Mouse (Mus musculus): ENCODE measurements around the gene Hoxc10.

DNA sequence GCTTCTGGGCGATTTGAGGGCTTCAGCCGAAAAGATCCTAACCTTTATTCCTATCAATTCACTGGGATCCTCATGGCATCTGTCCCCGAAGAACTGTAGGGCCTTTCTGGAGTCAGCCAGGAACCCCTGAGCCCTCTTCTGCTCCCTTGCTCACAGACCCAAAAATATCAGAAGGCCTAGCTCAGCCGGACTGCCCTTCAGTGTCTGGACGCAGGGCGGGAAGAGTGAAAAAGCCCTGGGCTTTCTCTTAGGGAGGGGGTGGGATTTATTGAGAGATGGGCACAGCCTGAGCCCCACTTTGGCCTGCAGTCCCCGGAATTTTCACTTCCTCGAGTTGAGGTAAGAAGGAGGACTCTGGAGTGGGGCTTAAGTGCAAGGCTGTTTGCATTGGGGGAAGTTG, 3.3 kb upstream of the Hoxc10 start:
- TF ChIP-seq CTCF (IDR thresholded peaks at IDR 0.05; ENCODE audit: low read depth) (no peak), EP300 (optimal IDR thresholded peaks at IDR 0.05) (no peak)

All from stomach, postnatal 0 days (tissue).